In genomic region chr19:42583677-42584076, GRCm38 (mm10) we compare ENCODE assay signal across 20 mouse cellular contexts. TPM values are rescaled to one million over a fixed set of nuclear protein-coding genes. Genes with fewer than 3 reads are reported as not detected.
DNase-seq lines count a peak whose midpoint lies in the region; ATAC-seq lines count a peak whose summit lies in the region.
"Had no signal": no experiment of that assay in that cellular context is flagged by ENCODE, and none has a peak within 500 bp of the region (broad histone marks: within the 10 kb centered on the region; RNA-seq: fewer than 3 reads in every experiment).

No protein-coding gene starts in this region.

- no peak for DNase-seq in heart, postnatal 36 days
- peak; percentile 49 for DNase-seq in c-Kit-positive CD71-positive TER-119-positive erythroid progenitor cells, embryonic 14.5 days (ENCODE audit: low spot score)
- DNase-seq: adrenal gland, postnatal 14 days; cerebellum, adult 11-12 months; cerebellum, postnatal 10 days; heart, adult 11 months; kidney, adult 11 months; kidney, postnatal 4 days; lung, postnatal 36 days; right cerebral cortex, adult 18-20 months; thymus, adult 18-20 months; thymus, postnatal 36 days had no signal

- peaks cover 9% of the 10 kb centered on the region for H3K4me1 ChIP-seq in heart, embryonic 11.5 days (ENCODE audit: control insufficient read depth, insufficient read depth, low read length)
- peaks cover 43% of the 10 kb centered on the region for H3K4me1 ChIP-seq in liver, embryonic 12.5 days
- H3K4me1 ChIP-seq in hindbrain, embryonic 12.5 days, result peaks cover 3% of the 10 kb centered on the region; the same call in 1 of the 2 replicates
- peaks cover 7% of the 10 kb centered on the region; the same call in 1 of the 2 replicates for H3K4me1 ChIP-seq in forebrain, embryonic 16.5 days (replicated peaks; ENCODE audit: control insufficient read depth, insufficient read depth, low read length)

- intact Hi-C loops in heart, postnatal 36 days (cut with DNase I), result no loop called here

- H3K36me3 ChIP-seq in heart, embryonic 11.5 days (ENCODE audit: control insufficient read depth, insufficient read depth, low read length), result no peaks in the 10 kb centered on the region
- H3K36me3 ChIP-seq in liver, embryonic 12.5 days, result peaks cover 48% of the 10 kb centered on the region
- H3K36me3 ChIP-seq in hindbrain, embryonic 12.5 days, result peaks cover 9% of the 10 kb centered on the region
- H3K36me3 ChIP-seq in forebrain, embryonic 16.5 days (ENCODE audit: control insufficient read depth, insufficient read depth), result peaks cover 4% of the 10 kb centered on the region; the same call in 1 of the 2 replicates

- H3K9me3 ChIP-seq in heart, embryonic 11.5 days (replicated peaks; ENCODE audit: control insufficient read depth, low read length), result no peaks in the 10 kb centered on the region
- no peaks in the 10 kb centered on the region for H3K9me3 ChIP-seq in liver, embryonic 12.5 days (replicated peaks)
- H3K9me3 ChIP-seq in hindbrain, embryonic 12.5 days (replicated peaks), result no peaks in the 10 kb centered on the region
- no peaks in the 10 kb centered on the region for H3K9me3 ChIP-seq in forebrain, embryonic 16.5 days (ENCODE audit: control insufficient read depth, low read length)
- H3K9me3 ChIP-seq: lung, embryonic 15.5 days; stomach, embryonic 15.5 days had no signal

- H3K9ac ChIP-seq in heart, embryonic 11.5 days (ENCODE audit: low read depth, low read length), result no peak overlapping the region
- H3K9ac ChIP-seq in liver, embryonic 12.5 days, result peak overlapping the region; percentile 35; the same call in 1 of the 2 replicates
- H3K9ac ChIP-seq in hindbrain, embryonic 12.5 days, result no peak overlapping the region
- no peak overlapping the region for H3K9ac ChIP-seq in forebrain, embryonic 16.5 days (replicated peaks; ENCODE audit: low read depth, low read length)
- H3K9ac ChIP-seq: lung, embryonic 15.5 days; stomach, embryonic 15.5 days had no signal

- H3K4me3 ChIP-seq in heart, embryonic 11.5 days (ENCODE audit: low read depth, low read length), result no peak overlapping the region
- H3K4me3 ChIP-seq in liver, embryonic 12.5 days, result no peak overlapping the region
- H3K4me3 ChIP-seq in hindbrain, embryonic 12.5 days, result no peak overlapping the region
- no peak overlapping the region for H3K4me3 ChIP-seq in forebrain, embryonic 16.5 days (replicated peaks; ENCODE audit: low read length)
- H3K4me3 ChIP-seq: lung, embryonic 15.5 days; stomach, embryonic 15.5 days had no signal

- WGBS in heart, embryonic 11.5 days (ENCODE audit: insufficient replicate concordance), result 81% methylated on average over 5 of the region's 5 CpGs
- WGBS in liver, embryonic 12.5 days (ENCODE audit: insufficient replicate concordance), result 57% methylated on average over 5 of the region's 5 CpGs
- whole genome bisulfite sequencing in hindbrain, embryonic 12.5 days, result 91% methylated on average over 5 of the region's 5 CpGs
- WGBS in forebrain, embryonic 16.5 days, result 93% methylated on average over 5 of the region's 5 CpGs

- no peak for ATAC-seq in heart, embryonic 11.5 days (replicated peaks; ENCODE audit: insufficient number of reproducible peaks, low FRiP score, low TSS enrichment)
- peak; percentile 83 for ATAC-seq in liver, embryonic 12.5 days
- peak; percentile 77 for ATAC-seq in megakaryocyte-erythroid progenitor cell, adult 5-6 weeks (replicated peaks; ENCODE audit: low FRiP score, low TSS enrichment, poor library complexity, severe bottlenecking)
- no peak for ATAC-seq in hindbrain, embryonic 12.5 days (ENCODE audit: low FRiP score)
- no peak for ATAC-seq in forebrain, embryonic 16.5 days
- ATAC-seq: forebrain, embryonic 14.5 days had no signal

- peak overlapping the region; percentile 25; the same call in 1 of the 2 replicates for H3K27ac ChIP-seq in heart, embryonic 11.5 days (ENCODE audit: low read depth, low read length)
- H3K27ac ChIP-seq in liver, embryonic 12.5 days, result peak overlapping the region; percentile 86
- H3K27ac ChIP-seq in hindbrain, embryonic 12.5 days, result no peak overlapping the region
- no peak overlapping the region for H3K27ac ChIP-seq in forebrain, embryonic 16.5 days (ENCODE audit: low read length)
- H3K27ac ChIP-seq: lung, embryonic 15.5 days; stomach, embryonic 15.5 days had no signal

- H3K27me3 ChIP-seq in heart, embryonic 11.5 days (ENCODE audit: control insufficient read depth, insufficient read depth, low read length), result no peaks in the 10 kb centered on the region
- no peaks in the 10 kb centered on the region for H3K27me3 ChIP-seq in liver, embryonic 12.5 days (replicated peaks)
- H3K27me3 ChIP-seq in hindbrain, embryonic 12.5 days, result no peaks in the 10 kb centered on the region
- no peaks in the 10 kb centered on the region for H3K27me3 ChIP-seq in forebrain, embryonic 16.5 days (replicated peaks; ENCODE audit: control insufficient read depth, insufficient read depth, low read length)
- H3K27me3 ChIP-seq: lung, embryonic 15.5 days; stomach, embryonic 15.5 days had no signal

- no peak overlapping the region for H3K4me2 ChIP-seq in heart, embryonic 11.5 days
- H3K4me2 ChIP-seq in liver, embryonic 12.5 days, result peak overlapping the region; percentile 31
- no peak overlapping the region for H3K4me2 ChIP-seq in hindbrain, embryonic 12.5 days (replicated peaks)
- no peak overlapping the region for H3K4me2 ChIP-seq in forebrain, embryonic 16.5 days (ENCODE audit: low read length)
- H3K4me2 ChIP-seq: lung, embryonic 15.5 days; stomach, embryonic 15.5 days had no signal

RNA-seq across cellular contexts. Expression of gene Loxl4, which starts 28.9 kb away (rescaled TPM):
- 0.14 and 0.24 TPM in 2 replicates for polyA plus RNA-seq in heart, embryonic 11.5 days (2014; fragmentation: Nextera tagmentation; extraction: Ambion mirVana)
- total RNA-seq in heart, postnatal 36 days (2021), result 1 to 10 TPM; 1.1 to 1.4 TPM
- polyA plus RNA-seq in liver, embryonic 12.5 days (2016; fragmentation: Nextera tagmentation; extraction: Ambion mirVana), result 0.08 and 0.11 TPM in 2 replicates
- not detected in 2 replicates for total RNA-seq in megakaryocyte-erythroid progenitor cell, adult 5-6 weeks (2014; fragmentation: Nextera tagmentation)
- total RNA-seq in megakaryocyte-erythroid progenitor cell, adult 5-6 weeks (2017), result not detected in 2 replicates
- 0.19 and 0.51 TPM in 2 replicates for polyA plus RNA-seq in hindbrain, embryonic 12.5 days (2016; fragmentation: Nextera tagmentation; extraction: Ambion mirVana)
- 0.12 and 0.13 TPM in 2 replicates for polyA plus RNA-seq in forebrain, embryonic 16.5 days (2015; fragmentation: Nextera tagmentation; extraction: Ambion mirVana)

Comparison
In these comparisons a context has a peak if more than half of its experiments do, and no peak if none do; other contexts are left out.
1. ATAC-seq: peak in liver, embryonic 12.5 days (single experiment) and megakaryocyte-erythroid progenitor cell, adult 5-6 weeks (single experiment); none in heart, embryonic 11.5 days (single experiment), hindbrain, embryonic 12.5 days (single experiment) and forebrain, embryonic 16.5 days (single experiment).
2. H3K27ac ChIP-seq: peak in heart, embryonic 11.5 days (single experiment) and liver, embryonic 12.5 days (single experiment); none in hindbrain, embryonic 12.5 days (single experiment) and forebrain, embryonic 16.5 days (single experiment).